Mouse (Mus musculus) olfactory bulb, adult 2 months (tissue): Measurements from ENCODE around the gene Med9.

ENCODE experiments used
- CTCF ChIP-seq: fragments of 200-500 bp; IDR thresholded peaks from 2 replicates; pipeline ENCODE4 v1.5.1; 2012; ENCODE audit warnings: low read depth, mild to moderate bottlenecking, low read length, moderate library complexity; ENCODE audit not compliant: insufficient read depth
- POLR2A ChIP-seq: fragments of 200-500 bp; IDR thresholded peaks from 2 replicates; pipeline ENCODE4 v1.6.1; 2012; ENCODE audit warnings: mild to moderate bottlenecking, low read depth, low read length, moderate library complexity; ENCODE audit not compliant: insufficient read depth

- TF ChIP-seq POLR2A (no peak), CTCF (no peak)
Measured at GRCm38 (mm10) chr11:59994318-59994717, 46.3 kb downstream of the Med9 start.
